Mouse (Mus musculus) kidney, postnatal 14 days (tissue): ENCODE measurements around the gene Pum1.

Experiments
- DNase-seq: peaks from one replicate; pipeline ENCODE4 v3.0.0; 2022; ENCODE audit warnings: mixed read lengths

The Pum1 gene

GRCm38 (mm10) chr4:130738527-130738926 lies 75.4 kb downstream of the Pum1 start:
- peak; percentile 74 for DNase-seq

GRCm38 (mm10) chr4:130744058-130744457 lies 80.9 kb downstream of the Pum1 start:
- DNase-seq: no peak

GRCm38 (mm10) chr4:130745561-130746306 lies 82.6 kb downstream of the Pum1 start:
- peak; percentile 61 for DNase-seq

- peak; percentile 26 for DNase-seq
Observed at GRCm38 (mm10) chr4:130749566-130749965, 86.4 kb downstream of the Pum1 start.

- no peak for DNase-seq
Observed at GRCm38 (mm10) chr4:130751966-130752365, 88.8 kb downstream of the Pum1 start.

GRCm38 (mm10) chr4:130752591-130752990 lies 89.5 kb downstream of the Pum1 start:
- no peak for DNase-seq

GRCm38 (mm10) chr4:130753755-130754154 lies 90.6 kb downstream of the Pum1 start:
- no peak for DNase-seq

- DNase-seq: no peak
Observed at GRCm38 (mm10) chr4:130754776-130755175, 91.7 kb downstream of the Pum1 start.

GRCm38 (mm10) chr4:130759875-130760274 lies 96.8 kb downstream of the Pum1 start:
- no peak for DNase-seq

- DNase-seq: peak; percentile 40
Observed at GRCm38 (mm10) chr4:130761809-130762208, 98.7 kb downstream of the Pum1 start.

GRCm38 (mm10) chr4:130765399-130766160 lies 102.5 kb downstream of the Pum1 start:
- DNase-seq: peak; percentile 21

- DNase-seq: no peak
Observed at GRCm38 (mm10) chr4:130766387-130766786, 103.3 kb downstream of the Pum1 start.

- DNase-seq: no peak
Observed at GRCm38 (mm10) chr4:130766926-130767325, 103.8 kb downstream of the Pum1 start.

GRCm38 (mm10) chr4:130773899-130774298 lies 110.8 kb downstream of the Pum1 start:
- no peak for DNase-seq

- DNase-seq: no peak
Observed at GRCm38 (mm10) chr4:130774822-130775221, 111.7 kb downstream of the Pum1 start.

- DNase-seq: no peak
Observed at GRCm38 (mm10) chr4:130777647-130778046, 114.5 kb downstream of the Pum1 start.

- no peak for DNase-seq
Observed at GRCm38 (mm10) chr4:130779037-130779436, 115.9 kb downstream of the Pum1 start.

GRCm38 (mm10) chr4:130782492-130782891 lies 119.4 kb downstream of the Pum1 start:
- DNase-seq: no peak

- peak; percentile 49 for DNase-seq
Observed at GRCm38 (mm10) chr4:130784755-130785154, 121.6 kb downstream of the Pum1 start.

GRCm38 (mm10) chr4:130787530-130787929 lies 124.4 kb downstream of the Pum1 start:
- no peak for DNase-seq

GRCm38 (mm10) chr4:130790180-130790579 lies 127.1 kb downstream of the Pum1 start:
- peak; percentile 80 for DNase-seq

GRCm38 (mm10) chr4:130791811-130792375 lies 128.8 kb downstream of the Pum1 start:
- DNase-seq: no peak

GRCm38 (mm10) chr4:130792376-130793179 lies 129.5 kb downstream of the Pum1 start, which contains the start of gene Sdc3:
Gene Sdc3, plus strand, starts transcription at chr4:130792537.
- peak; percentile 56 for DNase-seq
